Mouse (Mus musculus) thymus, postnatal 4 days (tissue): ENCODE data around the gene Rpap3.

Source experiments
- DNase-seq: peaks from one replicate; pipeline ENCODE4 v3.0.0; 2021

The Rpap3 gene

GRCm38 (mm10) chr15:97728804-97729203, 23.2 kb upstream of the Rpap3 start:
- DNase-seq: peak; percentile 44

GRCm38 (mm10) chr15:97728394-97728793, 22.8 kb upstream of the Rpap3 start:
- DNase-seq: no peak

GRCm38 (mm10) chr15:97727520-97727919, 21.9 kb upstream of the Rpap3 start:
- DNase-seq: no peak

- peak; percentile 49 for DNase-seq
Observed at GRCm38 (mm10) chr15:97727048-97727447, 21.4 kb upstream of the Rpap3 start.

GRCm38 (mm10) chr15:97726310-97726709, 20.7 kb upstream of the Rpap3 start:
- DNase-seq: no peak

- DNase-seq: peak; percentile 24
Observed at GRCm38 (mm10) chr15:97725198-97725785, 19.7 kb upstream of the Rpap3 start.

- peak; percentile 34 for DNase-seq
Observed at GRCm38 (mm10) chr15:97724346-97725197, 18.9 kb upstream of the Rpap3 start.

- no peak for DNase-seq
Observed at GRCm38 (mm10) chr15:97723536-97724345, 18.1 kb upstream of the Rpap3 start.

- peak; percentile 80 for DNase-seq
Observed at GRCm38 (mm10) chr15:97721008-97721701, 15.5 kb upstream of the Rpap3 start.

GRCm38 (mm10) chr15:97720026-97720675, 14.5 kb upstream of the Rpap3 start:
- peak; percentile 51 for DNase-seq

GRCm38 (mm10) chr15:97719494-97719893, 13.9 kb upstream of the Rpap3 start:
- DNase-seq: peak; percentile 44

GRCm38 (mm10) chr15:97718535-97719155, 13.0 kb upstream of the Rpap3 start:
- DNase-seq: peak; percentile 52

GRCm38 (mm10) chr15:97717861-97718534, 12.4 kb upstream of the Rpap3 start:
- peak; percentile 89 for DNase-seq

- no peak for DNase-seq
Observed at GRCm38 (mm10) chr15:97716782-97717181, 11.2 kb upstream of the Rpap3 start.

GRCm38 (mm10) chr15:97715734-97716133, 10.1 kb upstream of the Rpap3 start:
- DNase-seq: no peak

GRCm38 (mm10) chr15:97715083-97715482, 9.5 kb upstream of the Rpap3 start:
- DNase-seq: no peak

GRCm38 (mm10) chr15:97712546-97712945, 6.9 kb upstream of the Rpap3 start:
- no peak for DNase-seq

GRCm38 (mm10) chr15:97710906-97711305, 5.3 kb upstream of the Rpap3 start:
- no peak for DNase-seq

GRCm38 (mm10) chr15:97696616-97697015, 9.0 kb downstream of the Rpap3 start:
- DNase-seq: no peak

- no peak for DNase-seq
Observed at GRCm38 (mm10) chr15:97693411-97693810, 12.2 kb downstream of the Rpap3 start.

GRCm38 (mm10) chr15:97684118-97684517, 21.5 kb downstream of the Rpap3 start:
- DNase-seq: no peak
